Mouse (Mus musculus) forebrain, embryonic 10.5 days (tissue): ENCODE data around the gene Plscr3. TPM values are rescaled to one million over a fixed set of nuclear protein-coding genes. Genes with fewer than 3 reads are reported as not detected.
A peak's percentile ranks its signal among the peaks of the same experiment; 100 is the strongest.

ENCODE experiments used
- DNase-seq: peaks from one replicate; pipeline ENCODE4 v3.0.0-alpha.2; 2017; ENCODE audit warnings: low spot score; ENCODE audit errors: extremely low spot score
- H3K27ac ChIP-seq: fragments of 300-500 bp; sonication (generic); 2 replicates; pipeline ENCODE4 v1.5.1; 2016; ENCODE audit warnings: mild to moderate bottlenecking
- H3K27me3 ChIP-seq: fragments of 300-500 bp; sonication (generic); 2 replicates; pipeline ENCODE4 v1.6.1; 2016; ENCODE audit warnings: mild to moderate bottlenecking; ENCODE audit not compliant: poor library complexity, severe bottlenecking
- H3K36me3 ChIP-seq: fragments of 300-500 bp; sonication (generic); replicated peaks from 2 replicates; pipeline ENCODE4 v1.6.1; 2016; ENCODE audit warnings: mild to moderate bottlenecking, moderate library complexity
- H3K4me1 ChIP-seq: fragments of 300-500 bp; sonication (generic); 2 replicates; pipeline ENCODE4 v1.6.1; 2016
- H3K4me3 ChIP-seq: fragments of 300-500 bp; sonication (generic); 2 replicates; pipeline ENCODE4 v1.5.1; 2016; ENCODE audit warnings: mild to moderate bottlenecking, moderate library complexity
- H3K9me3 ChIP-seq: fragments of 300-500 bp; sonication (generic); 2 replicates; pipeline ENCODE4 v1.6.1; 2016; ENCODE audit warnings: mild to moderate bottlenecking, moderate library complexity
- WGBS: fragments of 180-500 bp; shearing (Covaris S2); methylation state at CpG from one replicate; pipeline ENCODE4 v1.1.7; 2016; 5-methylcytosine and 5-hydroxymethylcytosine counted together
- polyA plus RNA-seq: library from polyadenylated mRNA; unstranded; fragments of >200 nt; fragmentation: Nextera tagmentation; extraction: Ambion mirVana; gene quantifications from 2 replicates; pipeline ENCODE4 v1.2.1, GENCODE M21; 2016

Plscr3 gene
- 67.5 and 67.6 TPM in 2 replicates for polyA plus RNA-seq

DNA sequence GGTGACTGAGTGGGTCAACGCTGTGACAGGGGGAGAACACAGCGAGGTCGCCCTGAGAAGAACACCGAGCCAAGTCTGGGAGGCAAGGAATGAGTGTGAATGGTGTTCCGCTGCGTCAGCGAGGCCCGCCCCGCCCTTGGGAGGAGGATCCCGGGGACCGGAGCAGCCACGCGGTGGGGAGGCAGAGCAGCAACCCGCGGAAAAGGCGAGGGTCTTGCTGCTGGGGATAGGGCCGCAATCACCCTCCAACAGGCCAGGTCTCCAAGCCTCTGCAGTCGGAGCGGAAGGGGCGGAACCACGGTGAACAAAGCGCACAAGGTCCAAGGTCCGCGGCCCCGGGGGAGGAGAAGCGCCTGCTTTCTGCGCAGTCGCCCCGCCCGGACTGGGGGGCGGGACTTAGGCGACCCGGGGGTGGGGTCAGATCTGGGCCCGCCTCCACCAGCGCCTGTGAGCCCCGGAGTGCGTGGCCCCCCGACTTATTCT, at the start of gene Plscr3:
TSS of gene Plscr3 (plus strand) at position 179 of the 483 bp plus-strand sequence.
- WGBS: under 1% methylated on average over 37 of the region's 38 CpGs
- H3K36me3 ChIP-seq: peaks cover 37% of the 10 kb centered on the region
- no peaks in the 10 kb centered on the region for H3K9me3 ChIP-seq
- H3K4me1 ChIP-seq: peaks cover 41% of the 10 kb centered on the region
- H3K27me3 ChIP-seq: no peaks in the 10 kb centered on the region
- DNase-seq: peak; percentile 95
- peak within 1 kb of the TSS; percentile 82 for H3K4me3 ChIP-seq
- H3K27ac ChIP-seq: peak within 1 kb of the TSS; percentile 97

DNA sequence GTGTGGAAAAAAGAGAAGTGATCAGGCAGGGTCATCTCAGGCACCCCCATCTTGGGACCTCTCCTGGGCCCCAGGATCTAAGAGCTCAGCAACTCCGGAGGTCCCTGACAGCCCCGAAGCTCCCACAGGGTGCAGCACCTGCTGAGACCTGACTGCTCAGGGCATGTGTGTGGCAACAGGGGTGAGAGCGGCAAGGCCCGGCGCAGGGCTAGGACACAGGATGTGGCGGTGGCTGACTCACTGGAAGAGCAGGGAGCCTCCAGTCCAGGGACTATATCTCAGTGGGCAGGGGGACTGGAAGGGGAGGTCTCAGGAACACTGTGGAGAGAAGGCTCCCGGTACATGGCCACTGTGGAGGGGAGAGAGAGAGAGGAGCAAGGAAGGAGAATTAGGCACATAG, 48.3 kb upstream of the Plscr3 start:
- Histone ChIP-seq H3K36me3 (no peaks in the 10 kb centered on the region), H3K27me3 (peaks cover 97% of the 10 kb centered on the region)

DNA sequence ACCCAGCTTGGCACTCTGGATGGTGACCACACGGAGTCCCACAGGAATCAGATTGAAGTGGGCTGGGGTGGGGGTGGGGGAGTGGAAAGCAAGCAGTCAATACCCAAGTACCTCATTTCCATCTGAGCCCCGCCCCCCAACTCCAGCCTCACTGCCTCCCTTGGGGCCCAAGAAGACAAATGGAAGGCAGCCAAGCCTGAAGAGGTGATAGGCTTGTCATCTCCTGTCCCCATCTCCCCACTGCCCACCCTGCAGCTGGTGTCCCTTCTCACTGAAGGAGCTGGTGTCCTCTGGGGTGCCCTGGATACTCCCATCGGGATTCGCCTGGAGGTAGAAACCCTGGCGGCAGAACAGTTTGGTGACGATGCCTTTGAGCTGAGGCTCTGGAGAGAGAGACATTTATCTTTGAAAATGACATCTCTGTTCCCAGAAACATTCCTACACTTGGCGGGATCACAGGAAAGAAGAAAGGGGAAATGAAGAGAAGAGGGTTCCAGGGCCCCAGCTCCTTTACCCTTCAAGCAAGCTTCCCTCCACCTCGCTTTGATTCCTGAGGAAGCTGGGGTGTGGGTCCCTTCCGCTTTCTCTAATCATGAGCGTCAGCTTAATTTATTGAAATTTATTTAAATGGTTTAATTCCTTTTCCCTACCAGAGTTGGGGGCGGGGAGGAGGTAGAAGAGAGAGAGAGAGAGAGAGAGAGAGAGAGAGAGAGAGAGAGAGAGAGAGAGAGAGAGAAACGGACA, 46.6 kb upstream of the Plscr3 start:
- Histone ChIP-seq H3K4me3 (peak overlapping the region; percentile 58), H3K36me3 (no peaks in the 10 kb centered on the region), H3K9me3 (no peaks in the 10 kb centered on the region), H3K4me1 (peaks cover 71% of the 10 kb centered on the region), H3K27me3 (peaks cover 97% of the 10 kb centered on the region), H3K27ac (peak overlapping the region; percentile 95)
- 26% methylated on average over 12 of the region's 12 CpGs for WGBS
- DNase-seq: no peak

More for the DNA sequence above, 48.3 kb upstream of the Plscr3 start:
- no peak overlapping the region for H3K4me3 ChIP-seq
- no peaks in the 10 kb centered on the region for H3K9me3 ChIP-seq
- no peak for DNase-seq
- peaks cover 59% of the 10 kb centered on the region for H3K4me1 ChIP-seq
- no peak overlapping the region for H3K27ac ChIP-seq
- 73% methylated on average over 7 of the region's 7 CpGs for WGBS

DNA sequence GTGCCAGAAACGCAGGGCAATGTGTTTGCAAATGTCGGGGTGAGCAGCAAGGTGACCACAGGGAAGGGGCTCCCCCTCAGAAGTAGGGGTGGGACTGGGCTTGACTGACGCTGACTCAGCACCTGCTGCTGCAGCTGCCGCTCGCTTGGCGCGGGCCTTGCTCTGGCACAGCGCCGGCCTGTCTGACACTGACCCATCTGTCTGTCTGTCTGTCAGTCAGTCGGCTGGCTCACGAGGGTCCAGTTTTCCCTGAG, 46.1 kb upstream of the Plscr3 start:
- DNase-seq: no peak
- 0% methylated on average over 11 of the region's 11 CpGs for WGBS
- Histone ChIP-seq H3K36me3 (no peaks in the 10 kb centered on the region), H3K4me3 (peak overlapping the region; percentile 58), H3K27ac (peak overlapping the region; percentile 95), H3K9me3 (no peaks in the 10 kb centered on the region), H3K27me3 (peaks cover 97% of the 10 kb centered on the region), H3K4me1 (peaks cover 75% of the 10 kb centered on the region)

DNA sequence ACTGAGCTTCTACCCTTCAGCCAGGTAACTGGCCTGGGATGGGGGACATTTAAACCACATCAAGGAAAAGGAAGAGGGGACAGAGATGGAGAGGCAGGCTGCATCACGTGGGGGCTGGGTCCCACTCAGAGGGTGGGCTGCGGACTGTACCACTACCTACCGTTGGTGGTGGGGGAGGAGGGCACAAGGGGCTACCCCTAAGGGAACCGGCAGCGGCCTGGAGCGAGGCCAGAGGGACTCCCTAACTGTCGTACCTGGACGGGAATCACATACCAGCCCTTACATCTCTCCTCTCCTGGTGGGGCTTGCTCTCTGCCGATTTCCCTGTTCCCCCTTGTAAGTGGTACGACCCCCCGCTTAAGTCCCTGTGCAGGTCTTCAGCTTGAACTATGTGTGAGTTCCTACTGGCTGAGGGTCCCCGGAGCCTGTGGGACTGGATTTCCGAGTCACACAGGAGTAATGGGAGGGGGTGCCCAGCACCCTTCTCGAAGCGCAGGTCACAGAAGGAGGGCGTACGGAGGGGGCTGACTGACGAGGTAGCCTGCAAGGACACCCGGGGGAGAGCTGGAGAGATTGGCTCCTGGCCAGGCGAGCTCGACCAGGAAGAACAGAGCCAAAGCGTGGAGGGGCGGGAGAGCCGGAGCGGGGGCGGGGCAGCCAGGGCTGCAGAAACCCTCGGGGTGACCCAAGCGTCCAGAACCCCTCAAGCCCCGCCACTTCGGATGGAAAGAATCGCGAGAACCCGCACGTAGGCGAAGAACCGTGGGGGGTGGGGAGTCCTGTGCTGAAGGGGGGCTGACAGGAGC, 45.6 kb upstream of the Plscr3 start:
- under 1% methylated on average over 36 of the region's 36 CpGs for WGBS

DNA sequence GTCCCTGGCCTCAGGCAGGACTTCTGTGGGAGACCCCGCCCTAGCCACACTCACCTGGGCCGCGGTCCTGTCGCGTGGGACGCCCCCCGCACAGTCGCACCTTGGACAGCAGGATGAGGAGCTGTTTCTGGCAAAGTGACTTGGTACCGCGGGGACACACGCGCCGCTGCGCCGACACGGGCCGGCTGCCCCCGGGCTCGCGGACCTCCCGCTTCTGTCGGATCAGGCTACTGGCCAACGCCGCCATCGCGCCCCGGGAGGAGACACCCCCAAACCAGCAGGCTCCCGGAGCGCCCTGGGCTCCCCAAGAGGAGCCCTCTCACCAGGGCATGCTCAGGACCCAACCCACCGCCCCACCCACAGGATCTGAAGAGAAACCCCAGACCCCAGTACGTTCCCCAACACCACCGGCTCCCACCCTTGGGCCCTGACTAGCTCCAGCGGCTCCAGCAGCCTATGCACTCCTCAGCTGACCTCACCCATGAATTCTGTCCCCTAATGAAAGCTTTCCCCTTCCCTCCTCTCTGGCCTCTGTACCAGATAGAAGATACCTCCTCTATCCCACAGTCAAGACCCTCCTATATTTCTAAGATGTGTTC, 44.7 kb upstream of the Plscr3 start, which contains the start of gene Fgf11:
TSS of gene Fgf11 (minus strand) at position 479 of the 599 bp plus-strand sequence.
- Histone ChIP-seq H3K36me3 (no peaks in the 10 kb centered on the region), H3K4me3 (peak within 1 kb of the TSS; percentile 58), H3K4me1 (peaks cover 69% of the 10 kb centered on the region), H3K27ac (peak within 1 kb of the TSS; percentile 95), H3K27me3 (peaks cover 100% of the 10 kb centered on the region), H3K9me3 (peaks cover 3% of the 10 kb centered on the region; the same call in 1 of the 2 replicates)
- 1% methylated on average over 33 of the region's 33 CpGs for WGBS
- no peak for DNase-seq

More for the DNA sequence above, 45.6 kb upstream of the Plscr3 start:
- Histone ChIP-seq H3K4me3 (peak overlapping the region; percentile 58), H3K9me3 (no peaks in the 10 kb centered on the region), H3K27me3 (peaks cover 100% of the 10 kb centered on the region), H3K36me3 (no peaks in the 10 kb centered on the region), H3K4me1 (peaks cover 75% of the 10 kb centered on the region), H3K27ac (peak overlapping the region; percentile 95)
- peak; percentile 84 for DNase-seq

DNA sequence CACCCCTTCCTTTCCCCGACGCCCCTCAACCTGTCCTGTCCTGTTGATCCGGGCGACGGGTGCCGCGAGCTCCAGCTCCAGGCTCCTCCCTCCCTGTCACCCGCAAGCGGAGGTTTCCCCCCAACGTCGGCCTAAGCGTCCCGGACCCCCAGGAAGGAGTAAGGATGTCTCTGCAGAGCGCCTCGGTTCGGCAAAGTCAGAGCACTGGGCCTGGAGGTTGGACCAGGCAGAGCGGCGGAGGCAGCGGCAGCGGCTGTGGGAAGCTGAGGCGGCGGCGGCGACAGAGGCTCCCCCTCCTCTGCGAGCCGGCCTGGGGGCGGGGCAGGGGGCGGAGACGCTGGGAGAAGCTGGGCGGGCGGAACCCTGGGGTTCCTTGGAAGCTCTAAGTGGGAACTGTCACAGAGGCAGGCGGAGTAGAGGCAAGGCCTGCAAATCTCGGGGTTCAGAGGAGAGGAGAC, 43.5 kb upstream of the Plscr3 start:
- Histone ChIP-seq H3K27me3 (peaks cover 99% of the 10 kb centered on the region), H3K27ac (peak overlapping the region; percentile 73), H3K36me3 (no peaks in the 10 kb centered on the region), H3K4me3 (peak overlapping the region; percentile 58), H3K9me3 (peaks cover 5% of the 10 kb centered on the region; the same call in 1 of the 2 replicates), H3K4me1 (peaks cover 69% of the 10 kb centered on the region)
- under 1% methylated on average over 33 of the region's 33 CpGs for whole genome bisulfite sequencing
- DNase-seq: peak; percentile 83

DNA sequence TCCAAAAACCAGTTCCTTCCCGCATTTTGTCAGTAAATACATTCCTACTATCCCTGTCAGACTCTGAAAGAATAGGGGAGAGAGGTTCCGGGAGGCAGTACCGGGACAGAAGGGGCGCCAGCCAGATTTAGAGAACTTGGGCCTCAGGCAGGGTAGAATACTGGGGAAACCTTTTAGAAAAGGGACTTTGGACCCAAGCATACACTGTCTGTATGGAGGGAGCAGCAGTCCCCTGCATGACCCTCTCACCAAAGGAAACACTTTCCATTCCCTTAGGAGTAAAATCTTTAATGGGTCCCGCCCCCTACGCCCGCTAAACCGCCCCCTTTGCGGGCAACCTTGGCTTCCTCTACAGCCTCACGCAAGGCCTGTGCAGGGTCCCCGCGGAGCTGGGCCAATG, 42.8 kb upstream of the Plscr3 start:
- peak overlapping the region; percentile 72 for H3K27ac ChIP-seq
- no peak for DNase-seq
- H3K27me3 ChIP-seq: peaks cover 98% of the 10 kb centered on the region
- H3K4me1 ChIP-seq: peaks cover 69% of the 10 kb centered on the region
- H3K4me3 ChIP-seq: peak overlapping the region; percentile 58
- H3K9me3 ChIP-seq: peaks cover 5% of the 10 kb centered on the region; the same call in 1 of the 2 replicates
- WGBS: under 1% methylated on average over 12 of the region's 12 CpGs
- no peaks in the 10 kb centered on the region for H3K36me3 ChIP-seq

DNA sequence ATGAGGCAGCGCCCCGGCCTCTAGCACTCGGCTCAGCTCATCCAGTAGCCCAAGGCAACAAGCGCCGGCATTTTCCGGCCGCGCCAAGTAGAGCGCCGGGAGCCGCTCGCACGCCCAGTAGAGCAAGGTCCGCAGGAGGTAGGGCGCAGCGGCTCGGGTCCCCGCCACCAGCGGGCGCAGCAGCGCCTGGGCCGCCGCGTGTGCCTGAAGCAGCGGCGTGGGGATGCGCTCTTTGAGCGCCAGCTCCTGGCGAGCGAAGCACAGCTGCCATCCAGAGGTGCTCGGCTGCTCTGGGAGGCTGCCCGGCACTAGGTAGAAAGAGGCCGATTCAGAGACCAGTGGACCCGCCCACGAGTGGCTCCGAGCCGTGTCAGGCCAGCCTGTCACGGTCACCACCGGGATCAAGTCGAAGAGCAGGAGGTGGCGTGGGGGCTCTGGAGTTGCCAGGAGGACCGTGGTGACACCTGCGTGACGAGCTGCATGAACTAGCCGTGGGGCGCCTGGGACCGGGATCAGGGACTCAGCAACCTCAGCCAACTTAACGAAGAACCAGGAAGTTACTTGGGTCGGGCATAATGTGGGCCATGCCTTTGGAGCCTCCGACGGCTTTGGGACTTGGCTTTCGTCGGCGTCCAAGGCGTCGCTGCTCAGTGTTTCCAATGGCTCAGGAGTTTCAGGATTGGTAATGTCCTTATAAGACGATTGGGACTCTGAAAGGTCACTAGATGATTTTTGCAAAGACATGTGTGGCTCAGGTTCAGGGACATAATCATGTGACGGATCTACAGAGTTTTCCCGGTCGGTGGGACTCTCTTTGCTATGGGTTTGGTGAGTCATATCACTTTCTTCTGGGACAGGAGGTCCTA, 42.2 kb upstream of the Plscr3 start:
- peaks cover 66% of the 10 kb centered on the region for H3K4me1 ChIP-seq
- no peaks in the 10 kb centered on the region for H3K36me3 ChIP-seq
- peak overlapping the region; percentile 72 for H3K27ac ChIP-seq
- peaks cover 5% of the 10 kb centered on the region; the same call in 1 of the 2 replicates for H3K9me3 ChIP-seq
- DNase-seq: peak; percentile 66
- peak overlapping the region; percentile 58 for H3K4me3 ChIP-seq
- 1% methylated on average over 60 of the region's 60 CpGs for WGBS
- peaks cover 91% of the 10 kb centered on the region for H3K27me3 ChIP-seq

DNA sequence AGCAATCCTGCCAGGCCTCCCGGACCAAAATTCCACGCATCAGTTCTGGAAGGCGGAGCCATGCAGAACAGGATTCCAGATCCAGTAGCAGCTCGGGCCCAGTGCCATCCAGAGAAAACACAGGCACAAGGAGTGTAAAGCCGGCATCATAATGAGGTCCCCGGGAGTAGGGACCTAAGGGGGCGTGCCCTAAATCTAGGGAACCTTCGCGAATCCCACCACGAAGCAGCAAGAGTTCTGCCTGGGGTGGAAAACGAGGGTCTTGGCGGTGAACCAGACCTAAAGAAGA, 41.6 kb upstream of the Plscr3 start:
- 0 out of 2 replicates have a peak overlapping the region, but pooled peaks have one; percentile 20 for H3K27ac ChIP-seq
- DNase-seq: no peak
- 4% methylated on average over 12 of the region's 12 CpGs for WGBS
- H3K4me1 ChIP-seq: peaks cover 60% of the 10 kb centered on the region
- no peaks in the 10 kb centered on the region for H3K36me3 ChIP-seq
- peaks cover 5% of the 10 kb centered on the region; the same call in 1 of the 2 replicates for H3K9me3 ChIP-seq
- H3K27me3 ChIP-seq: peaks cover 85% of the 10 kb centered on the region
- H3K4me3 ChIP-seq: peak overlapping the region; percentile 58; the same call in 1 of the 2 replicates

DNA sequence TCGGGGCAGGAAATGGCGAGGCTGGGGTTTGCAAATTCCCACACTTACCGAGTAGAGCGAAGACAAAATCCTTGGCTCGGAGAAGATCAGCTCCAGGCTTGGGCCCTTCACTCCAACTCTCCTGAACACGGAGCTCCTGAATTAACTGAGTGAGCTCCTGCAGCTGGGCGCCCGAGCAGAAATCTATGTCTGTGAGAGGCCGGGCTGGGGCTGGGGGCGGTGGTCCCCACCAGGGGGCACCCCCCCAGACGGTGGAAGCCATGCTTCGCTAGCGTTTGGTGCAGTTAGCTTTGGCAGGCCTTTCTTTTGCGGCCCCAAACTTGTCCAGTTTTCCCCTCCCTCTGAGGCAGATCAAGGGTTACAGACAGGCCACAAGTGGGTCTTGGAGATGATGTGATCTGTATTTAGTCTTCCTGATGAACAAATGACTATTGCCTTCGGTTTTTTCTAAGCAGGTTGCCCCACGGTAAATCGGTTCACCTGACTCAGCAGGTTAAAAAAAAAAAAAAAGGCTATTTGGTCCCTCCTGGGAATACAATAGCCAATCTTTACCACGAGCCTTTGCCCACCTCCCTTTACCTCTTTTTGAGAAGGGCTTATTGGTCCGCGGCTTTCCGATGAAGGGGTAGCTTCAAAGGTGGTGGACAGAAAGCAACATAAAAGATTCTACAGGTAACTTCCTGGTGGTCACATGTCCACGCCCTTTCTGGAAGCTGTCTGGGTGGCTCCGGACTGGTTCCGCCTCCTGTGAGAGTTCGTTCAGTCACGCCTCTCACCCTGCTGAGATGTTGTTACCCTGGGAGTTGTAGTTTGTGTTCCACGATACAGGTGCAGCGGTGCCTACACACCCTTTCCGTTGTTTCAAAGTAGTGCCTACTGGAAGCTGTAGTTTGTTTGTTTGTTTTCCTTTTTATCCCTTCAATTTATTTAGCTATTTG, 40.9 kb upstream of the Plscr3 start, which contains the start of gene Tmem102:
TSS of gene Tmem102 (minus strand) at position 653 of the 938 bp plus-strand sequence.
- DNase-seq: no peak
- peaks cover 54% of the 10 kb centered on the region for H3K4me1 ChIP-seq

More for the DNA sequence above, 40.9 kb upstream of the Plscr3 start, which contains the start of gene Tmem102:
- WGBS: 5% methylated on average over 29 of the region's 29 CpGs
- peak within 1 kb of the TSS; percentile 58 for H3K4me3 ChIP-seq
- H3K9me3 ChIP-seq: peaks cover 5% of the 10 kb centered on the region; the same call in 1 of the 2 replicates
- peaks cover 79% of the 10 kb centered on the region for H3K27me3 ChIP-seq
- H3K36me3 ChIP-seq: no peaks in the 10 kb centered on the region
- peak within 1 kb of the TSS; percentile 20; the same call in 1 of the 2 replicates for H3K27ac ChIP-seq
